Mouse (Mus musculus): ENCODE results near the gene Fkbp3. TPM values are rescaled to one million over a fixed set of nuclear protein-coding genes. Genes with fewer than 3 reads are reported as not detected.

Fkbp3 gene
- polyA plus RNA-seq, 1 experiment from 2014 or later: 625 TPM

Other genes with a start within 250 kb of the Fkbp3 start
- 2.5 and 4.7 TPM in 2 replicates for gene Gm527, start 156.1 kb downstream of the Fkbp3 start, polyA plus RNA-seq (2014; fragmentation: Nextera tagmentation; extraction: Ambion mirVana)
- 20.6 and 20.7 TPM in 2 replicates for gene Klhl28, start 108.5 kb downstream of the Fkbp3 start, polyA plus RNA-seq (2014; fragmentation: Nextera tagmentation; extraction: Ambion mirVana)
- 24.1 and 26.7 TPM in 2 replicates for gene Togaram1, start 108.2 kb downstream of the Fkbp3 start, polyA plus RNA-seq (2014; fragmentation: Nextera tagmentation; extraction: Ambion mirVana)
- gene Prpf39, start 37.7 kb downstream of the Fkbp3 start, polyA plus RNA-seq (2014; fragmentation: Nextera tagmentation; extraction: Ambion mirVana): 57.3 and 57.9 TPM in 2 replicates
- 11.9 and 15.0 TPM in 2 replicates for gene Fancm, start 1.6 kb upstream of the Fkbp3 start, polyA plus RNA-seq (2014; fragmentation: Nextera tagmentation; extraction: Ambion mirVana)
- gene Mis18bp1, start 98.6 kb upstream of the Fkbp3 start, polyA plus RNA-seq (2014; fragmentation: Nextera tagmentation; extraction: Ambion mirVana): 58.8 and 61.6 TPM in 2 replicates
- gene Wdr20rt, start 151.5 kb upstream of the Fkbp3 start, polyA plus RNA-seq (2014; fragmentation: Nextera tagmentation; extraction: Ambion mirVana): not detected in 2 replicates